Mouse (Mus musculus) layer of hippocampus, adult 2 months (tissue): ENCODE measurements around the gene Olfr352. TPM values are rescaled to one million over a fixed set of nuclear protein-coding genes. Genes with fewer than 3 reads are reported as not detected.

Experiments used
- DNase-seq, 2 experiments: peaks; one replicate each; pipeline ENCODE4 v3.0.0; 2022; ENCODE audit warnings: low spot score in 2 of 2
- H3K27ac ChIP-seq: fragments of 200-600 bp; 2 replicates; pipeline ENCODE4 v1.8.1; 2022
- H3K4me3 ChIP-seq: fragments of 200-600 bp; 2 replicates; pipeline ENCODE4 v1.8.1; 2022; ENCODE audit warnings: mild to moderate bottlenecking
- CTCF ChIP-seq: fragments of 200-600 bp; conservative IDR thresholded peaks from 2 replicates; pipeline ENCODE4 v1.8.1; 2022; ENCODE audit warnings: antibody characterized with exemption, mild to moderate bottlenecking, moderate library complexity
- long read RNA-seq, 2 experiments: library from polyadenylated mRNA; stranded (forward); transcript quantifications; one replicate each; pipeline ENCODE4 v2.0.0; 2021; ENCODE audit warnings: borderline mapping rate in 2 of 2
- total RNA-seq, 2 experiments: library from RNA; stranded (reverse); gene quantifications; 2 replicates each; pipeline ENCODE4 v1.2.3; 2021

The Olfr352 gene
- total RNA-seq = not detected
- long read RNA-seq, experiment 1 = 0 reads
- long read RNA-seq, experiment 2 = 0 reads

GRCm38 (mm10) chr2:36868160-36868559 is at the start of gene Olfr352:
Gene Olfr352, plus strand, starts transcription at chr2:36868460.
- no peak for DNase-seq
- no peak within 1 kb of the TSS for H3K27ac ChIP-seq
- no peak for TF ChIP-seq CTCF

GRCm38 (mm10) chr2:36846010-36846409 is 22.2 kb upstream of the Olfr352 start, which contains the start of gene Olfr350:
Gene Olfr350, plus strand, starts transcription at chr2:36846310.
- no peak within 1 kb of the TSS for H3K27ac ChIP-seq
- no peak for DNase-seq
- TF ChIP-seq CTCF = no peak
- no peak within 1 kb of the TSS for H3K4me3 ChIP-seq

More at GRCm38 (mm10) chr2:36868160-36868559, at the start of gene Olfr352:
- no peak within 1 kb of the TSS for H3K4me3 ChIP-seq

- H3K4me3 ChIP-seq = no peak within 1 kb of the TSS
- TF ChIP-seq CTCF = no peak
- no peak within 1 kb of the TSS for H3K27ac ChIP-seq
- no peak for DNase-seq
These were observed 5.7 kb upstream of the Olfr352 start, which contains the start of gene Olfr351 for GRCm38 (mm10) chr2:36862560-36862959. Gene Olfr351, minus strand, starts transcription at chr2:36862660.

GRCm38 (mm10) chr2:36892836-36893235 is 24.6 kb downstream of the Olfr352 start, which contains the start of gene Olfr353:
Gene Olfr353, minus strand, starts transcription at chr2:36892936.
- Histone ChIP-seq H3K4me3 (no peak within 1 kb of the TSS), H3K27ac (no peak within 1 kb of the TSS)
- TF ChIP-seq CTCF = no peak
- no peak for DNase-seq

- no peak for TF ChIP-seq CTCF
- Histone ChIP-seq H3K4me3 (no peak overlapping the region), H3K27ac (no peak overlapping the region)
- DNase-seq = no peak
These were observed 28.9 kb downstream of the Olfr352 start for GRCm38 (mm10) chr2:36897114-36897513.

GRCm38 (mm10) chr2:36905380-36905779 is 37.1 kb downstream of the Olfr352 start, which contains the start of gene Olfr354:
Gene Olfr354, plus strand, starts transcription at chr2:36905680.
- DNase-seq = no peak
- no peak within 1 kb of the TSS for H3K27ac ChIP-seq
- TF ChIP-seq CTCF = no peak
- H3K4me3 ChIP-seq = no peak within 1 kb of the TSS

Other genes with a start within 250 kb of the Olfr352 start
- gene Olfr345, start 228.4 kb upstream of the Olfr352 start, total RNA-seq = not detected
- not detected for gene Olfr346, start 182.7 kb upstream of the Olfr352 start, total RNA-seq
- not detected for gene Olfr347, start 136.6 kb upstream of the Olfr352 start, total RNA-seq
- not detected for gene Olfr348, start 84.2 kb upstream of the Olfr352 start, total RNA-seq
- gene Olfr50, start 77.9 kb upstream of the Olfr352 start, total RNA-seq = not detected
- not detected for gene Olfr3, start 51.4 kb upstream of the Olfr352 start, total RNA-seq
- gene Olfr350, start 22.1 kb upstream of the Olfr352 start, total RNA-seq = not detected
- gene Olfr351, start 5.8 kb upstream of the Olfr352 start, total RNA-seq = not detected
- not detected for gene Olfr353, start 24.5 kb downstream of the Olfr352 start, total RNA-seq
- not detected for gene Olfr354, start 37.2 kb downstream of the Olfr352 start, total RNA-seq
- not detected for gene Olfr355, start 60.4 kb downstream of the Olfr352 start, total RNA-seq
- gene Olfr356, start 68.7 kb downstream of the Olfr352 start, total RNA-seq = not detected
- gene Olfr357, start 125.4 kb downstream of the Olfr352 start, total RNA-seq = not detected
- gene Olfr358, start 140.9 kb downstream of the Olfr352 start, total RNA-seq = not detected
- gene Olfr360, start 197.3 kb downstream of the Olfr352 start, total RNA-seq = not detected
- gene Olfr361, start 220.8 kb downstream of the Olfr352 start, total RNA-seq = not detected
- not detected for gene Olfr362, start 249.4 kb downstream of the Olfr352 start, total RNA-seq